ENCODE assay signal across 41 mouse cellular contexts in the genomic region with DNA sequence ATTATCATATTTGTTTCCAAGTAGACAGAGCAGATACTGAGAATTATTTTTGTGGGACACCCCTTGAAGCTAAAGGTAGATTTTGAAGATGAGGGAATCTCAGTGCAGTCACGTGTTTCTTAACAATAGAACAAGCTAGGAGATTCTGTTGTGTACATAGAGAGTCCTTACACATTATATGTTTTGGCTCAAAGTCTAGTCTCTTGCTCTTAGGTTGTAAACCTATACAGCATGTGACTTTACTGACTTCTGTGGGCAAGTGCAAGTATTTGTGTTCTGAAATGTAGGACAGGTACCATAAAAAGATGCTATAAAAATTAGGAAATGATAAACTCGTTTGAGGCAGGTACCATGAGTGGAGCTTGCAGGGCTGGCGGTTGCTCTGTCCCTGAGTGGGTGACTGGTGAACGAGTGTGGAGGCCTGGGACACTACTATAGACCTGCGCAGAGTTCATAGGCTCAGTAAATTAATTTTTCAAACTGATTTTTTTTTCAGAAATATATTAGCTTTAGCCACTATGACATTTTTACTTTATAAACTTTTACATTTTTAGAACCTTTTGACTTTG. TPM values are rescaled to one million over a fixed set of nuclear protein-coding genes. Genes with fewer than 3 reads are reported as not detected.
"Had no signal": no experiment of that assay in that cellular context is flagged by ENCODE, and none has a peak within 500 bp of the region (broad histone marks: within the 10 kb centered on the region; RNA-seq: fewer than 3 reads in every experiment).

No protein-coding gene starts in this region.

- H3K4me3 ChIP-seq: heart, adult 2 months; heart, embryonic 10.5 days; heart, embryonic 12.5 days; heart, embryonic 13.5 days; heart, embryonic 15.5 days; hindbrain, embryonic 10.5 days; hindbrain, embryonic 12.5 days; hindbrain, embryonic 13.5 days; hindbrain, embryonic 15.5 days; kidney, embryonic 15.5 days; layer of hippocampus, adult 2 months; left cerebral cortex, adult 2 months had no signal

- H3K4me1 ChIP-seq: heart, embryonic 10.5 days; heart, embryonic 12.5 days; heart, embryonic 13.5 days; heart, embryonic 15.5 days; hindbrain, embryonic 10.5 days; hindbrain, embryonic 12.5 days; hindbrain, embryonic 13.5 days; hindbrain, embryonic 15.5 days; kidney, embryonic 15.5 days had no signal

- H3K4me2 ChIP-seq: heart, embryonic 11.5 days; heart, embryonic 12.5 days; heart, embryonic 13.5 days; heart, embryonic 15.5 days; hindbrain, embryonic 12.5 days; hindbrain, embryonic 13.5 days; hindbrain, embryonic 14.5 days; hindbrain, embryonic 15.5 days; kidney, embryonic 15.5 days had no signal

- DNase-seq: heart, adult 2 months; heart, postnatal 10 days; heart, postnatal 14 days; heart, postnatal 36 days; heart, postnatal 4 days; kidney, adult 11 months; kidney, adult 18-20 months; kidney, adult 2 months; kidney, adult 8-10 months; kidney, adult 9 months; kidney, postnatal 10 days; kidney, postnatal 14 days; kidney, postnatal 25 days; kidney, postnatal 36 days; kidney, postnatal 4 days; layer of hippocampus, adult 9-11 months; layer of hippocampus, postnatal 36 days had no signal

- H3K27me3 ChIP-seq: heart, embryonic 12.5 days; heart, embryonic 13.5 days; heart, embryonic 15.5 days; hindbrain, embryonic 12.5 days; hindbrain, embryonic 13.5 days; hindbrain, embryonic 15.5 days; kidney, embryonic 15.5 days had no signal

- H3K9ac ChIP-seq: heart, embryonic 12.5 days; heart, embryonic 13.5 days; heart, embryonic 15.5 days; hindbrain, embryonic 12.5 days; hindbrain, embryonic 13.5 days; hindbrain, embryonic 14.5 days; hindbrain, embryonic 15.5 days; kidney, embryonic 15.5 days had no signal

- ATAC-seq: hindbrain, embryonic 16.5 days; hindbrain, postnatal 0 days; inflammation-experienced regulatory T-cells, adult 6 months had no signal

- H3K36me3 ChIP-seq: heart, embryonic 10.5 days; heart, embryonic 12.5 days; heart, embryonic 13.5 days; heart, embryonic 15.5 days; hindbrain, embryonic 10.5 days; hindbrain, embryonic 12.5 days; hindbrain, embryonic 13.5 days; hindbrain, embryonic 15.5 days; kidney, embryonic 15.5 days had no signal

- H3K27ac ChIP-seq: heart, adult 2 months; heart, embryonic 10.5 days; heart, embryonic 13.5 days; heart, embryonic 15.5 days; hindbrain, embryonic 10.5 days; hindbrain, embryonic 12.5 days; hindbrain, embryonic 13.5 days; hindbrain, embryonic 14.5 days; hindbrain, embryonic 15.5 days; hindbrain, postnatal 0 days; kidney, embryonic 15.5 days; kidney, postnatal 0 days; layer of hippocampus, adult 2 months; left cerebral cortex, adult 2 months had no signal

- H3K9me3 ChIP-seq: heart, embryonic 10.5 days; heart, embryonic 12.5 days; heart, embryonic 13.5 days; heart, embryonic 15.5 days; hindbrain, embryonic 10.5 days; hindbrain, embryonic 12.5 days; hindbrain, embryonic 13.5 days; hindbrain, embryonic 15.5 days; kidney, embryonic 15.5 days had no signal

RNA-seq across cellular contexts. Expression of a gene that starts 9.1 kb away (rescaled TPM):
- polyA plus RNA-seq: heart, embryonic 15.5 days; heart, embryonic 16.5 days; heart, postnatal 0 days; hindbrain, embryonic 11.5 days; hindbrain, embryonic 12.5 days; hindbrain, embryonic 13.5 days; hindbrain, embryonic 14.5 days; hindbrain, embryonic 15.5 days; hindbrain, embryonic 16.5 days; hindbrain, postnatal 0 days had no signal

RNA-seq across cellular contexts. Expression of a gene that starts 46.8 kb away (rescaled TPM):
- polyA plus RNA-seq: heart, adult 2 months; heart, embryonic 10.5 days; heart, embryonic 12.5 days; heart, embryonic 13.5 days; heart, embryonic 14.5 days; heart, embryonic 15.5 days; heart, embryonic 16.5 days; heart, postnatal 0 days; hindbrain, embryonic 10.5 days; hindbrain, embryonic 11.5 days; hindbrain, embryonic 12.5 days; hindbrain, embryonic 13.5 days; hindbrain, embryonic 14.5 days; hindbrain, embryonic 15.5 days; hindbrain, embryonic 16.5 days; hindbrain, postnatal 0 days; inflammation-experienced regulatory T-cells, adult 6 months; kidney, adult 2 months; kidney, embryonic 14.5 days; kidney, embryonic 15.5 days; kidney, embryonic 16.5 days; kidney, postnatal 0 days; large intestine, adult 2 months had no signal

RNA-seq across cellular contexts. Expression of a gene that starts 48.3 kb away (rescaled TPM):
- polyA plus RNA-seq: heart, adult 2 months; heart, embryonic 10.5 days; heart, embryonic 11.5 days; heart, embryonic 12.5 days; heart, embryonic 13.5 days; heart, embryonic 14.5 days; heart, embryonic 15.5 days; heart, embryonic 16.5 days; heart, postnatal 0 days; hindbrain, embryonic 10.5 days; hindbrain, embryonic 11.5 days; hindbrain, embryonic 12.5 days; hindbrain, embryonic 13.5 days; hindbrain, embryonic 14.5 days; hindbrain, embryonic 15.5 days; hindbrain, embryonic 16.5 days; hindbrain, postnatal 0 days; inflammation-experienced regulatory T-cells, adult 6 months; kidney, adult 2 months; kidney, embryonic 14.5 days; kidney, embryonic 15.5 days; kidney, embryonic 16.5 days; kidney, postnatal 0 days; large intestine, adult 2 months had no signal

RNA-seq across cellular contexts. Expression of a gene that starts 52.1 kb away (rescaled TPM):
- polyA plus RNA-seq: heart, embryonic 10.5 days; heart, embryonic 11.5 days; heart, embryonic 12.5 days; heart, embryonic 13.5 days; heart, postnatal 0 days; kidney, embryonic 14.5 days; large intestine, adult 2 months had no signal
